Mouse (Mus musculus) right cerebral cortex, adult 18-20 months (tissue): ENCODE results near the gene Lpxn.

ENCODE experiments used
- DNase-seq: peaks from one replicate; pipeline ENCODE4 v3.0.0; 2022; ENCODE audit warnings: mixed read lengths

Gene Lpxn

GRCm38 (mm10) chr19:12805730-12806129 lies 9.7 kb downstream of the Lpxn start:
- no peak for DNase-seq

GRCm38 (mm10) chr19:12806214-12806613 lies 10.2 kb downstream of the Lpxn start:
- no peak for DNase-seq

- no peak for DNase-seq
Measured at GRCm38 (mm10) chr19:12812644-12813364, 16.8 kb downstream of the Lpxn start.

- no peak for DNase-seq
Measured at GRCm38 (mm10) chr19:12813883-12814282, 17.9 kb downstream of the Lpxn start.

GRCm38 (mm10) chr19:12818507-12818906 lies 22.5 kb downstream of the Lpxn start:
- no peak for DNase-seq

- DNase-seq: peak; percentile 26
Measured at GRCm38 (mm10) chr19:12820383-12820782, 24.4 kb downstream of the Lpxn start.

- no peak for DNase-seq
Measured at GRCm38 (mm10) chr19:12824549-12824948, 28.6 kb downstream of the Lpxn start.

GRCm38 (mm10) chr19:12830823-12831430 lies 34.9 kb downstream of the Lpxn start:
- DNase-seq: no peak

GRCm38 (mm10) chr19:12831559-12831958 lies 35.6 kb downstream of the Lpxn start:
- no peak for DNase-seq

- peak; percentile 14 for DNase-seq
Measured at GRCm38 (mm10) chr19:12833625-12834024, 37.6 kb downstream of the Lpxn start.

GRCm38 (mm10) chr19:12838507-12838906 lies 42.5 kb downstream of the Lpxn start:
- DNase-seq: peak; percentile 7

- no peak for DNase-seq
Measured at GRCm38 (mm10) chr19:12846382-12846781, 50.4 kb downstream of the Lpxn start, which contains the start of gene Gm5244. Gm5244 (plus strand) TSS chr19:12846682.

- no peak for DNase-seq
Measured at GRCm38 (mm10) chr19:12856983-12857382, 61.0 kb downstream of the Lpxn start, which contains the start of gene Olfr1444. Olfr1444 (plus strand) TSS chr19:12857283.
